Mouse (Mus musculus) ES-E14 (cell line): ENCODE data around the gene Trim33. TPM values are rescaled to one million over a fixed set of nuclear protein-coding genes. Genes with fewer than 3 reads are reported as not detected.

Experiments used
- DNase-seq: peaks from one replicate; pipeline ENCODE4 v3.0.0-alpha.2; 2013; ENCODE audit warnings: low read depth, low spot score
- H3K27ac ChIP-seq: 2 replicates; pipeline ENCODE4 v1.5.1; 2012; ENCODE audit warnings: low read depth, mild to moderate bottlenecking, low read length, moderate library complexity, mixed read lengths; ENCODE audit not compliant: poor library complexity, insufficient read depth, severe bottlenecking
- H3K36me3 ChIP-seq: 2 replicates; pipeline ENCODE4 v1.6.1; 2012; ENCODE audit warnings: mild to moderate bottlenecking, low read length, moderate library complexity, mixed read lengths; ENCODE audit not compliant: control insufficient read depth, poor library complexity, insufficient read depth, severe bottlenecking
- H3K4me1 ChIP-seq, 2 experiments: fragments of 150-350 bp in 1 of 2; sonication (generic) in 1 of 2; 2 replicates each; pipeline ENCODE4 v1.6.1; 2012; ENCODE audit warnings: low read length in 2 of 2, mild to moderate bottlenecking in 1 of 2, mixed read lengths in 1 of 2; ENCODE audit not compliant: control insufficient read depth in 2 of 2, insufficient read depth in 2 of 2, poor library complexity in 1 of 2
- H3K4me3 ChIP-seq, 2 experiments: fragments of 150-350 bp in 1 of 2; sonication (generic) in 1 of 2; 2 replicates each; pipeline ENCODE4 v1.5.1; 2012; ENCODE audit warnings: low read length in 2 of 2, low read depth in 1 of 2, mild to moderate bottlenecking in 1 of 2, mixed read lengths in 1 of 2; ENCODE audit not compliant: insufficient read depth in 1 of 2, poor library complexity in 1 of 2, severe bottlenecking in 1 of 2
- H3K9ac ChIP-seq: 2 replicates; pipeline ENCODE4 v1.6.1; 2012; ENCODE audit warnings: low read depth, mild to moderate bottlenecking, low read length, mixed read lengths; ENCODE audit not compliant: poor library complexity, insufficient read depth, severe bottlenecking
- H3K9me3 ChIP-seq: fragments of 150-350 bp; sonication (generic); 2 replicates; pipeline ENCODE4 v1.6.1; 2012; ENCODE audit warnings: low read depth, mild to moderate bottlenecking, low read length; ENCODE audit not compliant: control insufficient read depth, insufficient read depth
- CHD2 ChIP-seq: IDR thresholded peaks from 2 replicates; pipeline ENCODE4 v1.6.1; 2014; ENCODE audit warnings: mild to moderate bottlenecking, low read depth, low read length, inconsistent platforms
- HCFC1 ChIP-seq: IDR thresholded peaks from 2 replicates; pipeline ENCODE4 v1.6.1; 2012; ENCODE audit warnings: low read length, inconsistent platforms, borderline replicate concordance; ENCODE audit not compliant: insufficient read depth
- MAFK ChIP-seq: IDR thresholded peaks from 2 replicates; pipeline ENCODE4 v1.6.1; 2014; ENCODE audit warnings: mild to moderate bottlenecking, low read depth, low read length, inconsistent platforms; ENCODE audit not compliant: insufficient read depth
- ZC3H11A ChIP-seq: IDR thresholded peaks from 2 replicates; pipeline ENCODE4 v1.6.1; 2012; ENCODE audit warnings: low read depth, mild to moderate bottlenecking, inconsistent platforms, low read length, borderline replicate concordance
- ZNF384 ChIP-seq: IDR thresholded peaks from 2 replicates; pipeline ENCODE4 v1.6.1; 2012; ENCODE audit warnings: low read depth, low read length, inconsistent platforms
- in situ Hi-C, 2 experiments: fragments of 600-800 bp; cut with MboI; formaldehyde crosslinking; loops; one replicate each; pipeline ENCODE4 v1.15.1; 2025; ENCODE audit warnings: low sequenced_read_pairs in 2 of 2, inconsistent platforms in 1 of 2; ENCODE audit not compliant: unreplicated experiment in 2 of 2
- total RNA-seq: library from RNA; depleted of rRNA; stranded (reverse); fragments of 300-350 nt; gene quantifications from 2 replicates; pipeline ENCODE4 v1.2.3, GENCODE M21; 2012

Trim33 gene
- total RNA-seq, 1 experiment, result 37.7 TPM

GRCm38 (mm10) chr3:103392613-103393258 is 113.6 kb downstream of the Trim33 start:
- in situ Hi-C loops, result no loop called here
- no peaks in the 10 kb centered on the region for H3K36me3 ChIP-seq
- no peaks in the 10 kb centered on the region for H3K9me3 ChIP-seq
- no peak overlapping the region for H3K9ac ChIP-seq
- peak; percentile 34 for DNase-seq
- no peak for TF ChIP-seq HCFC1
- TF ChIP-seq ZC3H11A, result no peak
- TF ChIP-seq CHD2, result no peak
- TF ChIP-seq ZNF384, result no peak
- TF ChIP-seq MAFK, result no peak
- H3K4me1 ChIP-seq, result no peaks in the 10 kb centered on the region
- no peak overlapping the region for H3K4me3 ChIP-seq
- no peak overlapping the region for H3K27ac ChIP-seq

DNA sequence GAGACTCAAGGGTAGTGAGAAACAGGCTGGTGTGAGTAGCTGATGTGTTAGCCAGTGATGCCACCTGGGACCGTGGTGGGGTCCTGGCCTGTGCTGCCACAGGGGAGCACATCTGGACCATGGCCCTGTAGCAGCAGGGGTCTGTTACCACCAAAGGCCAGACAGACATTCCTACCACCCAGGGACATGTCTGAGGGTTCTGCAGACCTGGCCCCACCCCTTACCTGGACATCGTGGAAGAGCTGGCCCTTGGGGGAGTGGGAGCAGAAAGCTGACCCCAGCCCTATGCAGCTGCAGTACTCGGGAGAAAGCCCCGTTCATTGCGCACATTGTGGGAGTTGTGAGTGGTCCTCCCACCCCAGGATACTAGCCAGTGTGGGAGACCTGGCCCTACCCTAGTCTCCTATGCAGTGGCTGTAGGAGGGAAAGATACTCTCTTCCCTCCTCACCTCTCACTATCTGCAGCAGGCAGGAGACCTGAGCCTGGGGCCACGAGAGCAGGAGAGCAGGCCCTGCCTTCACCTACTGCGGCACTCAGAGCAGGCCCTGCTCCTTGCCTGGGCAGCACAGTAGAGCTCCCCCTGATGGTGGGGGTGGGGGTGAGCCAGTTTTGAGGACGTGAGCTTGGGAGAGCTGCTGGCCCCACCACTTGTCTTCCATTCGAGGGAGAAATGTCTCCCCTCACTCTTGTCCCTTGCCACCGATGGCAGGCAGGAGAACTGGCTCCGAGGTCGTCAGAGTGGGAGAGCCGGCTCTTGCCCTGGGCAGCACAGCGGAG is 114.4 kb downstream of the Trim33 start:
- Histone ChIP-seq H3K36me3 (no peaks in the 10 kb centered on the region), H3K9ac (no peak overlapping the region), H3K4me1 (no peaks in the 10 kb centered on the region), H3K9me3 (no peaks in the 10 kb centered on the region), H3K4me3 (no peak overlapping the region), H3K27ac (no peak overlapping the region)
- TF ChIP-seq MAFK, result no peak
- no peak for TF ChIP-seq CHD2
- no peak for TF ChIP-seq ZC3H11A
- no peak for TF ChIP-seq ZNF384
- TF ChIP-seq HCFC1, result no peak
- no peak for DNase-seq
- in situ Hi-C loops, result no loop called here

GRCm38 (mm10) chr3:103394121-103394520 is 115.0 kb downstream of the Trim33 start:
- TF ChIP-seq HCFC1 (no peak), CHD2 (no peak), MAFK (no peak), ZC3H11A (no peak), ZNF384 (no peak)
- Histone ChIP-seq H3K36me3 (no peaks in the 10 kb centered on the region), H3K4me3 (no peak overlapping the region), H3K9ac (no peak overlapping the region), H3K27ac (no peak overlapping the region), H3K9me3 (no peaks in the 10 kb centered on the region), H3K4me1 (no peaks in the 10 kb centered on the region)
- no peak for DNase-seq
- in situ Hi-C loops, result no loop called here

GRCm38 (mm10) chr3:103397523-103397922 is 118.4 kb downstream of the Trim33 start:
- no peak overlapping the region for H3K27ac ChIP-seq
- H3K4me1 ChIP-seq, result peaks cover 0 to 6% of the 10 kb centered on the region in 2 experiments; a peak in 2 of 4 replicates
- H3K9me3 ChIP-seq, result no peaks in the 10 kb centered on the region
- in situ Hi-C loops, result no loop called here
- TF ChIP-seq ZNF384 (no peak), CHD2 (no peak), ZC3H11A (no peak), MAFK (no peak), HCFC1 (no peak)
- no peak overlapping the region for H3K4me3 ChIP-seq
- no peak overlapping the region for H3K9ac ChIP-seq
- H3K36me3 ChIP-seq, result no peaks in the 10 kb centered on the region
- DNase-seq, result no peak
